Mouse (Mus musculus) olfactory bulb, adult 2 months (tissue): ENCODE measurements at regions not wholly inside any gene's neighbourhood (a gene's known extent, or its start where the extent isn't known, plus 50 kb on each side); places are given as distances from the start of the nearest gene placed in this dataset.

Source experiments
- CTCF ChIP-seq: fragments of 200-500 bp; IDR thresholded peaks from 2 replicates; pipeline ENCODE4 v1.5.1; 2012; ENCODE audit warnings: low read depth, mild to moderate bottlenecking, low read length, moderate library complexity; ENCODE audit not compliant: insufficient read depth
- POLR2A ChIP-seq: fragments of 200-500 bp; IDR thresholded peaks from 2 replicates; pipeline ENCODE4 v1.6.1; 2012; ENCODE audit warnings: mild to moderate bottlenecking, low read depth, low read length, moderate library complexity; ENCODE audit not compliant: insufficient read depth

DNA sequence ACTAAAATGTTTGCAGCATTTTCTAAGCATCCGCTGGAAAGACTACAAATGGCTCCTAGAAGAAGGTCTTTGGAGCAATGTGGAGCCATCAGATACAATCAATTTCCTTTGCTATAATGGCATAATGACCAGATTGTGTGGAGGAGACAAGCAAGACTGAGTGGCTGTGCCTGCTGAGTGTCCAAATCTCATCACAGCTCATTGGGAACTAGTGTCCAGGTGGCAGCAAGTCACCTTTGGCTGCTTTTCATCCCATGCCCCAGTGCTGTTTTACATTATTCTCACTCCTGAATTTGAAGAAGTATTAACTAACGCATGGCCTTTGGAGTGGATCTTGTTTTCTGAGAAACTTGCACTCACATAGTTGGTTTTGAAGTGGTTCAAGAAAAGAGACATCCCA, 62.8 kb downstream of the Gm815 start:
- TF ChIP-seq POLR2A (no peak), CTCF (no peak)
